Mouse (Mus musculus) layer of hippocampus, adult 8-10 months (tissue): ENCODE measurements around the gene Gm4307. TPM values are rescaled to one million over a fixed set of nuclear protein-coding genes. Genes with fewer than 3 reads are reported as not detected.
"Not testable (repeated sequence)": the region's sequence is repeated elsewhere in the genome, so short reads cannot be mapped to it uniquely, and the experiment has no call there.

Experiments
- DNase-seq, 2 experiments: peaks; one replicate each; pipeline ENCODE4 v3.0.0; 2022; ENCODE audit warnings: low spot score in 2 of 2
- total RNA-seq, 4 experiments: library from RNA; stranded (reverse); gene quantifications; 2 replicates each; pipeline ENCODE4 v1.2.4; 2022

Gene Gm4307
- total RNA-seq: not detected

GRCm38 (mm10) chr10:100361038-100361437, at the start of gene Gm4307:
Gene Gm4307 (plus strand): TSS chr10:100361338.
- DNase-seq: not testable (repeated sequence)

- DNase-seq: not testable (repeated sequence)
Observed at GRCm38 (mm10) chr10:100335376-100335775, 25.8 kb upstream of the Gm4307 start, which contains the start of gene Gm4301. Gene Gm4301 (plus strand): TSS chr10:100335676.

GRCm38 (mm10) chr10:100340536-100340935, 20.6 kb upstream of the Gm4307 start, which contains the start of gene Gm4302:
Gene Gm4302 (plus strand): TSS chr10:100340836.
- not testable (repeated sequence) for DNase-seq

GRCm38 (mm10) chr10:100345672-100346071, 15.5 kb upstream of the Gm4307 start, which contains the start of gene Gm4303:
Gene Gm4303 (plus strand): TSS chr10:100345972.
- not testable (repeated sequence) for DNase-seq

- DNase-seq: not testable (repeated sequence)
Observed at GRCm38 (mm10) chr10:100350793-100351192, 10.3 kb upstream of the Gm4307 start, which contains the start of gene Gm4305. Gene Gm4305 (plus strand): TSS chr10:100351093.

GRCm38 (mm10) chr10:100356841-100357240, 4.3 kb upstream of the Gm4307 start:
- peak; percentile 1 to 2 for DNase-seq

- not testable (repeated sequence) for DNase-seq
Observed at GRCm38 (mm10) chr10:100382460-100382859, 21.3 kb downstream of the Gm4307 start, which contains the start of gene Gm4312. Gene Gm4312 (minus strand): TSS chr10:100382560.

- not testable (repeated sequence) for DNase-seq
Observed at GRCm38 (mm10) chr10:100402301-100402700, 41.2 kb downstream of the Gm4307 start.

Other genes with a start within 250 kb of the Gm4307 start
- not detected for gene Gm4301, start 25.7 kb upstream of the Gm4307 start, total RNA-seq
- gene Gm4302, start 20.5 kb upstream of the Gm4307 start, total RNA-seq: not detected
- not detected for gene Gm4303, start 15.4 kb upstream of the Gm4307 start, total RNA-seq
- not detected for gene Gm4305, start 10.2 kb upstream of the Gm4307 start, total RNA-seq
- not detected for gene Gm4312, start 21.2 kb downstream of the Gm4307 start, total RNA-seq
- 10 to 100 TPM; 10.2 to 15.6 (median 12.9) TPM for gene Tmtc3, start 126.0 kb downstream of the Gm4307 start, total RNA-seq
- 10 to 100 TPM; 14.0 to 16.3 (median 14.6) TPM for gene Cep290, start 126.2 kb downstream of the Gm4307 start, total RNA-seq
- 10 to 100 TPM; 25.1 to 30.2 (median 26.5) TPM for gene 4930430F08Rik, start 229.1 kb downstream of the Gm4307 start, total RNA-seq
- not detected for gene 1700017N19Rik, start 229.1 kb downstream of the Gm4307 start, total RNA-seq